Mouse (Mus musculus) hindbrain, postnatal 0 days (tissue): ENCODE measurements around the gene Mllt10. TPM values are rescaled to one million over a fixed set of nuclear protein-coding genes. Genes with fewer than 3 reads are reported as not detected.

Experiments
- ATAC-seq: fragments of 200-750 bp; cut with Nextera tagmentation; 2 replicates; pipeline ENCODE4 v1.8.0; 2017; ENCODE audit warnings: mild to moderate bottlenecking, moderate TSS enrichment, moderate library complexity
- DNase-seq: peaks from one replicate; pipeline ENCODE4 v3.0.0-alpha.2; 2015; ENCODE audit warnings: low spot score
- H3K27ac ChIP-seq: fragments of 300-500 bp; sonication (generic); 2 replicates; pipeline ENCODE4 v1.5.1; 2014; ENCODE audit warnings: mild to moderate bottlenecking
- H3K27me3 ChIP-seq: fragments of 300-500 bp; sonication (generic); 2 replicates; pipeline ENCODE4 v1.6.1; 2014; ENCODE audit warnings: low read length, mixed read lengths; ENCODE audit not compliant: insufficient read depth
- H3K36me3 ChIP-seq: fragments of 300-500 bp; sonication (generic); 2 replicates; pipeline ENCODE4 v1.6.1; 2014; ENCODE audit warnings: low read length, mixed read lengths; ENCODE audit not compliant: insufficient read depth
- H3K4me1 ChIP-seq: fragments of 300-500 bp; sonication (generic); 2 replicates; pipeline ENCODE4 v1.6.1; 2014; ENCODE audit warnings: antibody characterized with exemption, low read length, mixed read lengths; ENCODE audit not compliant: insufficient read depth
- H3K4me2 ChIP-seq: fragments of 300-500 bp; sonication (generic); 2 replicates; pipeline ENCODE4 v1.6.1; 2014; ENCODE audit warnings: low read depth, mild to moderate bottlenecking, low read length, moderate library complexity, mixed read lengths
- H3K4me3 ChIP-seq: fragments of 300-500 bp; sonication (generic); 2 replicates; pipeline ENCODE4 v1.5.1; 2014; ENCODE audit warnings: low read length
- H3K9ac ChIP-seq: fragments of 300-500 bp; sonication (generic); replicated peaks from 2 replicates; pipeline ENCODE4 v1.6.1; 2014; ENCODE audit warnings: mild to moderate bottlenecking, low read length, moderate library complexity, mixed read lengths
- H3K9me3 ChIP-seq: fragments of 300-500 bp; sonication (generic); 2 replicates; pipeline ENCODE4 v1.6.1; 2016; ENCODE audit warnings: low read length, mixed read lengths
- CTCF ChIP-seq: IDR thresholded peaks from 2 replicates; pipeline ENCODE4 v1.5.1; 2016; ENCODE audit warnings: antibody characterized with exemption, control low read depth, low read depth
- WGBS: fragments of 180-500 bp; shearing (Covaris S2); extraction: QIAGEN DNeasy Blood & Tissue Kit; methylation state at CpG from one replicate; pipeline ENCODE4 v1.1.7; 2014; 5-methylcytosine and 5-hydroxymethylcytosine counted together
- polyA plus RNA-seq: library from polyadenylated mRNA; unstranded; fragments of >200 nt; fragmentation: Nextera tagmentation; extraction: Ambion mirVana; gene quantifications from 2 replicates; pipeline ENCODE4 v1.2.1, GENCODE M21; 2015
- total RNA-seq: library from RNA; depleted of rRNA; stranded (reverse); fragments of >200 nt; gene quantifications from 2 replicates; pipeline ENCODE4 v1.2.3, GENCODE M21; 2014

Mllt10 gene
- total and polyA plus RNA-seq, 2 experiments from 2014 or later, result 25.6 to 30.0 TPM

DNA sequence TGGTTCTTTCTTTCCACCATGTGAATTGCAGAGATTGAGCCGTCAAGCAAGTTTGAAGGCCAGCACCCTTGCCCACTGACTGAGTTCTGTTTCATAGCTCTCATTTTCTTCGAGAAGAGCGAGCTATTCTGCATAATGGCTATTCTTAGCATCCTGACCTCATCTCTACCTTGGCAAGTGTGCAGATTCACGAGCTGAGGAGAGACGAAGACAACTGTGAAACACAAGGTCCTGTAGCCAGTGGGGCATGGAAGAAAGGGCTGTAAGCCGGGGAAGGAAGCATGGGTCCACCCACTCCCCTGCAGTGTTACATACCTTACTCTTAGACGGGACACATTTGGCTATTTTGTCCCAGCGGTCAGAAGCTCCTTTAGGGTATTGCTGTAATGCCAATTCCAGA lies 164.1 kb downstream of the Mllt10 start:
- no peak for TF ChIP-seq CTCF
- Histone ChIP-seq H3K27me3 (no peaks in the 10 kb centered on the region), H3K4me1 (no peaks in the 10 kb centered on the region), H3K9me3 (no peaks in the 10 kb centered on the region), H3K4me2 (no peak overlapping the region), H3K36me3 (peaks cover 10% of the 10 kb centered on the region), H3K9ac (no peak overlapping the region), H3K27ac (no peak overlapping the region), H3K4me3 (no peak overlapping the region)
- 66% methylated on average over 8 of the region's 8 CpGs for WGBS
- ATAC-seq (no peak), DNase-seq (no peak)

DNA sequence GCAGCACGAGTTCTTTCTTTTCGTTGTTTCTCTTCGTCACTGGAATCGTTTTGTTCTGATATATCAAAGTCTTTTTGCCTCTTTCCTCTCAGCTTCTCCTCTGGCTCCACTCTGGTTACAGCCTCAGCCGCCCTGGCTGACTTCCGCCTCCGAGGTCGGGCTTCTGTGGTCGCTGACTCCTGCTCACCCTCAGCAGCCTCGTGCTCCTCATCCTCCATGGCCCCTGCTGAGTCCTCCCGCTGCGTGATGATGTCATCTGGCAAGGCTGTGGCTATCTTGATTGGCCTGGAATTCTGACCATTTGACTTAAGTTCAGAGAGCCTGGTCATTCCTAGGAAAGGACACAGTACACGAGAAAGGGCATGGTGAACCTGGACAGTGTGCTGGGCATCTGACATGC lies 164.5 kb downstream of the Mllt10 start:
- Histone ChIP-seq H3K4me2 (no peak overlapping the region), H3K9me3 (no peaks in the 10 kb centered on the region), H3K4me1 (no peaks in the 10 kb centered on the region), H3K4me3 (no peak overlapping the region), H3K27me3 (no peaks in the 10 kb centered on the region), H3K36me3 (peaks cover 10% of the 10 kb centered on the region), H3K27ac (no peak overlapping the region), H3K9ac (no peak overlapping the region)
- DNase-seq (no peak), ATAC-seq (no peak)
- WGBS, result 83% methylated on average over 13 of the region's 13 CpGs
- no peak for TF ChIP-seq CTCF

DNA sequence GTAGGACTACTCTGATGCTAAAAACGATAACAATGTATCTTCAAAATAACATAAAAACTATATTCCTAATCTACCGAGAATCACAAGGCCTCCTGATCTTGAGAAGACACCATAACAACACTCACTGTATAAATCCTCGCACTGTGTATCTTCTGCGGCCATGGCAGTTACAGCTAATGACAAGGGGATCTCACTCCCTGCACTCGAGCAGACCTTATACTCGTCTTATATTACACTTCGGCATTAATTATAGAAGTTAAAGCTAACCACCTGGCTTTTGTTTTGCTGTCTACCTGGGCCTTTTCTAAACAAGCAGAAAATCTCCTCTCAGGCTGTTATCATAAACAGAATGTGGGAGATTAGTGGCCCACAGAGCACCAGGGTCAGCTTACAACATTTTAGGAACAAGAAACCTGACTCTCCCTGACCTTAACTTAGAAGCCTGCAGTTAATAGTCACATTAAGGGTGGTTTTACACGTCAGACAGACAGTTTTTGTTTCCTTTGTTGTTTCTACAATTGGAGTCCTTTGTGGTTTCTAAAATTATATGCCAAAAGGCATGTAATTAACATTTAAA lies 173.5 kb downstream of the Mllt10 start:
- Histone ChIP-seq H3K9me3 (no peaks in the 10 kb centered on the region), H3K4me3 (no peak overlapping the region), H3K27me3 (no peaks in the 10 kb centered on the region), H3K36me3 (no peaks in the 10 kb centered on the region), H3K4me2 (no peak overlapping the region), H3K9ac (no peak overlapping the region), H3K4me1 (no peaks in the 10 kb centered on the region), H3K27ac (no peak overlapping the region)
- 81% methylated on average over 8 of the region's 8 CpGs for WGBS
- no peak for ATAC-seq
- no peak for TF ChIP-seq CTCF
- no peak for DNase-seq

DNA sequence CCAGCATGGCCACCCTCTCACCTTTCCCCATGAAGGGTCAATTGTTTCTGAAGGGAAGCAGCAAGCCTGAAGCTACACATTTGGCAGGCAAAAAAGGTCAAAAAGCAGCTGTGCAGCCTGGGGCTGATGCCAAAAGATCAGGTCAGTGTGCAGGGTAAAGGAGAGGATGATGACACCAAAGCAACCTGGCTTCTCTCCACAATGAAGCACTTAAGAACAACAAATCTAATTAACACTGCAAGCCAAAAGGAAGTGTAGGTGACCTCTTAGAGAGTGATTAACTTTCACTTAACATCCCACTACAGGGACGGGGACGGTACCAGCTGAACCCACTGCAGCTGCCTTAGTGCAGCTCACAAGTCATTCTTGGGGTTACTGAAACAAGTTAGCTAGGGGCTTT lies 174.2 kb downstream of the Mllt10 start:
- WGBS, result 25% methylated on average over 2 of the region's 2 CpGs
- Histone ChIP-seq H3K27ac (no peak overlapping the region), H3K4me3 (no peak overlapping the region), H3K27me3 (no peaks in the 10 kb centered on the region), H3K36me3 (no peaks in the 10 kb centered on the region), H3K9ac (no peak overlapping the region), H3K4me1 (no peaks in the 10 kb centered on the region), H3K4me2 (no peak overlapping the region), H3K9me3 (no peaks in the 10 kb centered on the region)
- no peak for TF ChIP-seq CTCF
- DNase-seq (no peak), ATAC-seq (no peak)

DNA sequence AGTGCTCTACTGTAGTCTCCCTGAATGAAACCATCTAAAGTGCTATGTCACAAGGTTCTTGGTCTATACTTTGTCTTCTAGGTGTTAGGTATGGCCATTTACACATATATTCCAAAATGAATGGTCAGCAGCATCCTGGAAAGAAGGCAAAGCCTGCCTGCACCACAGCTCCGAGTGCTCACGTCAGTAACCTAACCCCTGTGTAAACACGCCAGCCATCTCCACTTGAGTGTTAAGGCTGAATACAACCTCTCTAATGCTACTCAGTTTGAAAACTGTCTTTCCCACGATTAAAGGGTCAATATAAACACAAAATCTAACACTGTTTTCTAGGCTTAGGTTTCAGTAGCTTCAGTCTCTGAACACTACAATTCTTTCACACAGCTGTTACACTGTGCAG lies 176.1 kb downstream of the Mllt10 start:
- Histone ChIP-seq H3K9ac (no peak overlapping the region), H3K27ac (no peak overlapping the region), H3K9me3 (no peaks in the 10 kb centered on the region), H3K4me2 (no peak overlapping the region), H3K36me3 (no peaks in the 10 kb centered on the region), H3K4me1 (no peaks in the 10 kb centered on the region), H3K4me3 (no peak overlapping the region), H3K27me3 (no peaks in the 10 kb centered on the region)
- no peak for ATAC-seq
- WGBS, result 76% methylated on average over 4 of the region's 4 CpGs
- no peak for TF ChIP-seq CTCF
- no peak for DNase-seq

DNA sequence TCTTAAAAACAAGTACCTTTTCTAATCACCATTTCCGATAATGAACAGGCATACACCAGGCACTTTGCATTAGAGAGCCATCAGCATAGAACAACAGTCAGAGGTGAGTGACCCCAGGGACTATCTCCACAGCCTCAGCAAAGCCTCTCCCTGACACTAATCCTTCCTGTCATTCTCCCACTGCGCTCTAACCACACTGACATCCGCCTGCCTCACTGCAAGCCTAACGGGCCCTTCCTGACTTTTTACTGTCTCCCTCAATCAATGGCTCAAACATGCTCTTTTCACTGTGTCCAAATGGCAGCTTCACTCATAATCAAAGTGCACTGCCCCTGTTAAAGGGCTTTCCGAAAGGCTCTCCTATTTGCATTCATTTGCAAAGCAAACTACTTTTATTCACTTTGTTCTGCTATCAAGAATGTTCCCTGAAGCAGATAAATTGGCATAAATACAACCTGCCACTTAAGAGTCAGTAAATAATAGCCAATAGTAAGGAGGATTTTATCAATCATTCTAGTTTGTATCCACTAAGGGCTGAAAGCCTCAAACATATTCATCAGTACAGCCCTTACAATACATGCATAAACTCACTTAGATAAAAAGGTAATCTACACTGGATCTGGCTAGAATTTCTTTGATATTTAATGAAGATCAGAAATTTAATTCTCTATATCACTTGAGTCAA lies 178.0 kb downstream of the Mllt10 start:
- Histone ChIP-seq H3K9ac (no peak overlapping the region), H3K27ac (no peak overlapping the region), H3K4me1 (no peaks in the 10 kb centered on the region), H3K27me3 (no peaks in the 10 kb centered on the region), H3K9me3 (no peaks in the 10 kb centered on the region), H3K4me3 (no peak overlapping the region), H3K4me2 (no peak overlapping the region), H3K36me3 (no peaks in the 10 kb centered on the region)
- DNase-seq (peak; percentile 7), ATAC-seq (no peak)
- no peak for TF ChIP-seq CTCF
- WGBS, result 14% methylated on average over 5 of the region's 5 CpGs

DNA sequence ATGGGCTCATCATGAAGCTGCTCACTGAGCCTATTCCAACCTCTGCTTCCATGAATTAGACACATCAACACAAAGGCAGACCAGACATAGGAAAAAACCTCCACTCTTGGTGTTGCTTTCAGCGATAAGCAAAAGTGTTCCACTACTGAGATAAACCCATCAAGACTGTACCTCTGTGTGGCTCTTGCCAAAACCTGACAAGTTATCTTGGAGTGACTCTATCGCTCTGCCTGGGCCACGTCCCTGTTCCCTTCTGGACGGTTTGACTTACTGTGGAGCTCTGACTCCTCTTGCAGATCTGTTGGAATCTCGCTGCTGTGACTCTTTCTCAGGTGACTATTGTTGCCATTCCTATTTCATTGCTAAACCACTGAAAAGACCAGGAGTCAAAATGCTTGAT lies 180.5 kb downstream of the Mllt10 start:
- H3K27ac ChIP-seq, result no peak overlapping the region
- 94% methylated on average over 5 of the region's 5 CpGs for WGBS
- H3K4me3 ChIP-seq, result no peak overlapping the region
- H3K9ac ChIP-seq, result no peak overlapping the region
- DNase-seq, result no peak
- no peak for TF ChIP-seq CTCF
- no peak overlapping the region for H3K4me2 ChIP-seq
- H3K4me1 ChIP-seq, result no peaks in the 10 kb centered on the region
- H3K27me3 ChIP-seq, result no peaks in the 10 kb centered on the region
- H3K36me3 ChIP-seq, result no peaks in the 10 kb centered on the region
- no peak for ATAC-seq
- H3K9me3 ChIP-seq, result no peaks in the 10 kb centered on the region
